Mouse (Mus musculus) urinary bladder, postnatal 4 days (tissue): ENCODE data around the gene Trap1a.
"Not testable (repeated sequence)": the region's sequence is repeated elsewhere in the genome, so short reads cannot be mapped to it uniquely, and the experiment has no call there.

Experiments
- DNase-seq, 2 experiments: peaks; one replicate each; pipeline ENCODE4 v3.0.0; 2021 to 2022; ENCODE audit warnings: low spot score in 2 of 2

The Trap1a gene

GRCm38 (mm10) chrX:139333263-139333994, at the start of gene Trap1a:
Gene Trap1a (plus strand): TSS chrX:139333683.
- no peak for DNase-seq

- DNase-seq, result no peak
These were observed 40.4 kb upstream of the Trap1a start for GRCm38 (mm10) chrX:139293114-139293513.

- no peak for DNase-seq
These were observed 38.2 kb upstream of the Trap1a start for GRCm38 (mm10) chrX:139295325-139295724.

GRCm38 (mm10) chrX:139317356-139317755, 16.1 kb upstream of the Trap1a start:
- DNase-seq, result not testable (repeated sequence)

GRCm38 (mm10) chrX:139332583-139332982, 900 bp upstream of the Trap1a start:
- no peak for DNase-seq

GRCm38 (mm10) chrX:139334504-139335418, 1.3 kb downstream of the Trap1a start:
- DNase-seq, result no peak

- no peak for DNase-seq
These were observed 2.1 kb downstream of the Trap1a start for GRCm38 (mm10) chrX:139335419-139336074.

- DNase-seq, result no peak
These were observed 6.1 kb downstream of the Trap1a start for GRCm38 (mm10) chrX:139339553-139339952.

GRCm38 (mm10) chrX:139341185-139341584, 7.7 kb downstream of the Trap1a start:
- no peak for DNase-seq

GRCm38 (mm10) chrX:139352192-139352772, 18.8 kb downstream of the Trap1a start:
- DNase-seq, result no peak

GRCm38 (mm10) chrX:139357639-139358260, 24.3 kb downstream of the Trap1a start:
- no peak for DNase-seq

GRCm38 (mm10) chrX:139358361-139358760, 24.9 kb downstream of the Trap1a start:
- no peak for DNase-seq

GRCm38 (mm10) chrX:139366837-139367528, 33.5 kb downstream of the Trap1a start:
- no peak for DNase-seq

- no peak for DNase-seq
These were observed 34.0 kb downstream of the Trap1a start for GRCm38 (mm10) chrX:139367529-139367908.

GRCm38 (mm10) chrX:139369122-139369521, 35.6 kb downstream of the Trap1a start:
- no peak for DNase-seq

- no peak for DNase-seq
These were observed 39.2 kb downstream of the Trap1a start for GRCm38 (mm10) chrX:139372665-139373064.
